Mouse (Mus musculus) gastrocnemius, postnatal 14 days (tissue): ENCODE data around the gene Atp2a1. TPM values are rescaled to one million over a fixed set of nuclear protein-coding genes. Genes with fewer than 3 reads are reported as not detected.

ENCODE experiments used
- total RNA-seq, 2 experiments: library from RNA; stranded (reverse); gene quantifications; 2 replicates each; pipeline ENCODE4 v1.2.3; 2021

Atp2a1 gene
- total RNA-seq, 2 experiments from 2014 or later: 16,285 to 17,681 TPM

Other genes with a start within 250 kb of the Atp2a1 start
- gene Sbk1, start 190.5 kb downstream of the Atp2a1 start, total RNA-seq: 10 to 100 TPM; 22.4 to 35.2 TPM
- gene Lat, start 93.5 kb downstream of the Atp2a1 start, total RNA-seq: under 1 TPM; 0.25 to 0.33 TPM
- gene Spns1, start 85.7 kb downstream of the Atp2a1 start, total RNA-seq: 10 to 100 TPM; 21.5 to 26.4 TPM
- 1 to 10 TPM; 2.1 to 2.6 TPM for gene Nfatc2ip, start 66.4 kb downstream of the Atp2a1 start, total RNA-seq
- under 1 TPM in 1 of 2 experiments, not detected in 1; 0.08 TPM for gene Cd19, start 48.2 kb downstream of the Atp2a1 start, total RNA-seq
- gene Rabep2, start 34.3 kb downstream of the Atp2a1 start, total RNA-seq: 10 to 100 TPM; 12.1 to 12.7 TPM
- gene Sh2b1, start 12.3 kb upstream of the Atp2a1 start, total RNA-seq: 10 to 100 TPM; 47.1 to 47.6 TPM
- 100 to 1,000 TPM; 117 to 146 TPM for gene Tufm, start 24.3 kb upstream of the Atp2a1 start, total RNA-seq
- gene Atxn2l, start 40.3 kb upstream of the Atp2a1 start, total RNA-seq: 10 to 100 TPM; 31.1 to 32.4 TPM
- 100 to 1,000 TPM; 135 to 136 TPM for gene Eif3c, start 103.3 kb upstream of the Atp2a1 start, total RNA-seq
- under 1 TPM; 0.55 to 0.88 TPM for gene Apobr, start 121.8 kb upstream of the Atp2a1 start, total RNA-seq
- gene Cln3, start 122.7 kb upstream of the Atp2a1 start, total RNA-seq: 1 to 10 TPM; 6.5 to 7.6 TPM
- not detected for gene Il27, start 131.8 kb upstream of the Atp2a1 start, total RNA-seq
- 10 to 100 TPM; 15.4 to 18.3 TPM for gene Nupr1, start 167.8 kb upstream of the Atp2a1 start, total RNA-seq
- gene Sgf29, start 186.2 kb upstream of the Atp2a1 start, total RNA-seq: 10 to 100 TPM; 23.2 to 24.6 TPM
- 10 to 100 TPM; 20.3 to 45.9 TPM for gene Sult1a1, start 213.3 kb upstream of the Atp2a1 start, total RNA-seq
- 10 to 100 TPM; 40.7 to 41.6 TPM for gene Bola2, start 232.3 kb upstream of the Atp2a1 start, total RNA-seq
- gene Slx1b, start 232.7 kb upstream of the Atp2a1 start, total RNA-seq: 1 to 10 TPM; 3.7 to 4.6 TPM
- 1 to 10 TPM; 2.7 to 3.6 TPM for gene Coro1a, start 244.7 kb upstream of the Atp2a1 start, total RNA-seq